Mouse (Mus musculus): ENCODE results near the gene Tyw5. TPM values are rescaled to one million over a fixed set of nuclear protein-coding genes. Genes with fewer than 3 reads are reported as not detected.

Gene Tyw5
- 1.7 TPM in 2 replicates for polyA plus RNA-seq (2012)

GRCm38 (mm10) chr1:57406187-57407151 lies at the start of gene Tyw5, which contains the start of gene Maip1:
Tyw5 (minus strand) TSS chr1:57407101.
Maip1 (plus strand) TSS chr1:57406328.
- TF ChIP-seq GATA1 (IDR thresholded peaks at IDR 0.05; ENCODE audit: low read length) = no peak

- TF ChIP-seq GATA1 (IDR thresholded peaks at IDR 0.05; ENCODE audit: low read length) = no peak
Observed at GRCm38 (mm10) chr1:57450241-57450640, 43.3 kb upstream of the Tyw5 start.

- TF ChIP-seq GATA1 (IDR thresholded peaks at IDR 0.05; ENCODE audit: low read length) = no peak
Observed at GRCm38 (mm10) chr1:57445679-57446078, 38.8 kb upstream of the Tyw5 start.

- no peak for TF ChIP-seq GATA1 (IDR thresholded peaks at IDR 0.05; ENCODE audit: low read length)
Observed at GRCm38 (mm10) chr1:57440771-57441170, 33.9 kb upstream of the Tyw5 start.

GRCm38 (mm10) chr1:57439026-57439425 lies 32.1 kb upstream of the Tyw5 start:
- TF ChIP-seq GATA1 (IDR thresholded peaks at IDR 0.05; ENCODE audit: low read length) = no peak

GRCm38 (mm10) chr1:57436954-57437353 lies 30.1 kb upstream of the Tyw5 start:
- no peak for TF ChIP-seq GATA1 (IDR thresholded peaks at IDR 0.05; ENCODE audit: low read length)

- TF ChIP-seq GATA1 (IDR thresholded peaks at IDR 0.05; ENCODE audit: low read length) = no peak
Observed at GRCm38 (mm10) chr1:57436408-57436807, 29.5 kb upstream of the Tyw5 start.

- no peak for TF ChIP-seq GATA1 (IDR thresholded peaks at IDR 0.05; ENCODE audit: low read length)
Observed at GRCm38 (mm10) chr1:57433141-57433540, 26.2 kb upstream of the Tyw5 start.

- no peak for TF ChIP-seq GATA1 (IDR thresholded peaks at IDR 0.05; ENCODE audit: low read length)
Observed at GRCm38 (mm10) chr1:57429786-57430483, 23.0 kb upstream of the Tyw5 start.

- no peak for TF ChIP-seq GATA1 (IDR thresholded peaks at IDR 0.05; ENCODE audit: low read length)
Observed at GRCm38 (mm10) chr1:57428368-57429308, 21.7 kb upstream of the Tyw5 start.

- TF ChIP-seq GATA1 (IDR thresholded peaks at IDR 0.05; ENCODE audit: low read length) = no peak
Observed at GRCm38 (mm10) chr1:57423696-57424095, 16.8 kb upstream of the Tyw5 start.

GRCm38 (mm10) chr1:57413397-57413796 lies 6.5 kb upstream of the Tyw5 start:
- TF ChIP-seq GATA1 (IDR thresholded peaks at IDR 0.05; ENCODE audit: low read length) = no peak

- TF ChIP-seq GATA1 (IDR thresholded peaks at IDR 0.05; ENCODE audit: low read length) = no peak
Observed at GRCm38 (mm10) chr1:57408994-57409393, 2.1 kb upstream of the Tyw5 start.

- no peak for TF ChIP-seq GATA1 (IDR thresholded peaks at IDR 0.05; ENCODE audit: low read length)
Observed at GRCm38 (mm10) chr1:57402116-57402515, 4.8 kb downstream of the Tyw5 start.

GRCm38 (mm10) chr1:57400877-57401276 lies 6.0 kb downstream of the Tyw5 start:
- TF ChIP-seq GATA1 (IDR thresholded peaks at IDR 0.05; ENCODE audit: low read length) = no peak
